Mouse (Mus musculus): ENCODE data around the gene Ipo5. TPM values are rescaled to one million over a fixed set of nuclear protein-coding genes. Genes with fewer than 3 reads are reported as not detected.

The Ipo5 gene
- polyA plus RNA-seq, 1 experiment, result 60.4 TPM

DNA sequence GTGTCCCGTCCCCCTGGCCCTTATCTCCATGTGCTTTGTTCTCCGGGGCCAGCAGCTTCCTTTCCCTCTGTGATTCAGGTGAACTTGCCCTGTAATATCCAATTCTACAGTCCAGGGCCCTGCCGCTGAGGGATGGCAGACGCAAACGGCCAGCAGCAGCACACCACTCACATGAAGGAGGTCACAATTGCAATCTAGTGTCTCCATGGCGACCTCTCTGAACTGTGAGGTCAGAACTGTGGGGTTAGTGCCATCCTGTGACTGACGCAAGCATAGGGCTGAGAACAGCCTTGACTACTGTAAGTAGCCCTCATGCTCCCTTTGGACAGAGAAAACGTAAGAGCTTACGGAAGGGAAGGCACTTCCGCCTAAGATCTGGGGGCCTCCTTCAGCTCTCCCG is 14.4 kb upstream of the Ipo5 start:
- Histone ChIP-seq H3K27me3 (ENCODE audit: control insufficient read depth, insufficient read depth, low read length) (no peaks in the 10 kb centered on the region), H3K4me1 (ENCODE audit: control insufficient read depth, insufficient read depth, low read length) (no peaks in the 10 kb centered on the region), H3K4me3 (replicated peaks; ENCODE audit: insufficient read depth, low read depth, low read length) (no peak overlapping the region), H3K27ac (ENCODE audit: insufficient read depth, low read length) (no peak overlapping the region)
- no peak for TF ChIP-seq CTCF (IDR thresholded peaks at IDR 0.05; ENCODE audit: borderline replicate concordance, insufficient read depth, low read depth, low read length)
- no peak for TF ChIP-seq POLR2A (IDR thresholded peaks at IDR 0.05; ENCODE audit: borderline replicate concordance, insufficient read depth, low read length)
- DNase-seq, result no peak
- WGBS, result 74% methylated on average over 11 of the region's 11 CpGs

- DNase-seq, result no peak
- TF ChIP-seq CTCF (IDR thresholded peaks at IDR 0.05; ENCODE audit: borderline replicate concordance, insufficient read depth, low read depth, low read length) (no peak), POLR2A (IDR thresholded peaks at IDR 0.05; ENCODE audit: borderline replicate concordance, insufficient read depth, low read length) (no peak)
- H3K4me1 ChIP-seq (ENCODE audit: control insufficient read depth, insufficient read depth, low read length), result no peaks in the 10 kb centered on the region
- no peaks in the 10 kb centered on the region for H3K27me3 ChIP-seq (ENCODE audit: control insufficient read depth, insufficient read depth, low read length)
- H3K27ac ChIP-seq (ENCODE audit: insufficient read depth, low read length), result no peak overlapping the region
- WGBS, result 73% methylated on average over 3 of the region's 3 CpGs
- H3K4me3 ChIP-seq (replicated peaks; ENCODE audit: insufficient read depth, low read depth, low read length), result no peak overlapping the region
Observed at GRCm38 (mm10) chr14:120898876-120899275, 12.1 kb upstream of the Ipo5 start.

GRCm38 (mm10) chr14:120909396-120909795 is 1.6 kb upstream of the Ipo5 start:
- TF ChIP-seq CTCF (IDR thresholded peaks at IDR 0.05; ENCODE audit: borderline replicate concordance, insufficient read depth, low read depth, low read length) (no peak), POLR2A (IDR thresholded peaks at IDR 0.05; ENCODE audit: borderline replicate concordance, insufficient read depth, low read length) (no peak)
- no peak overlapping the region for H3K4me3 ChIP-seq (replicated peaks; ENCODE audit: insufficient read depth, low read depth, low read length)
- H3K27me3 ChIP-seq (ENCODE audit: control insufficient read depth, insufficient read depth, low read length), result no peaks in the 10 kb centered on the region
- DNase-seq, result peak; percentile 12 to 25
- H3K4me1 ChIP-seq (ENCODE audit: control insufficient read depth, insufficient read depth, low read length), result no peaks in the 10 kb centered on the region
- 40% methylated on average over 3 of the region's 3 CpGs for WGBS
- H3K27ac ChIP-seq (ENCODE audit: insufficient read depth, low read length), result no peak overlapping the region

DNA sequence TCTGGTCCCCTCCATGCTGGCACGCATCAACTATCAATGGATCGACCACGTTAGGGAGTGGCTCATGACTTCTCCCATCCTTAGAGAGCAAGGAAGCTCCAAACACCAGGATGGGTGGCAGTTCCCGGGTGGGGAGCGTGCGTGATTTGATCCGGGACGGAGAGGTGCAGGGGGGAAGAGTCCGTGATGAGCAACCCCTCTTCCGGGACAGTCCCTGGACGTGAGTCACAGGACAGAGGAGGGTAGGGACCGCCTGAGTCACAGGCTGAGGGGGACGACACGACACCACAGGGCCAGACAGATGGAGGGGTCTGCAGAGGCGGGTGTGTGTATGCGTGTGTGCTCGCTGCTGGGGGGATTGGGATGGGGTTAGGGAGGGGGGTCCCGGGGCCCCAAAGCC is 704 bp upstream of the Ipo5 start:
- no peak for DNase-seq
- no peak for TF ChIP-seq CTCF (IDR thresholded peaks at IDR 0.05; ENCODE audit: borderline replicate concordance, insufficient read depth, low read depth, low read length)
- TF ChIP-seq POLR2A (IDR thresholded peaks at IDR 0.05; ENCODE audit: borderline replicate concordance, insufficient read depth, low read length), result no peak
- H3K27ac ChIP-seq (ENCODE audit: insufficient read depth, low read length), result no peak overlapping the region
- WGBS, result 1% methylated on average over 17 of the region's 18 CpGs
- H3K27me3 ChIP-seq (ENCODE audit: control insufficient read depth, insufficient read depth, low read length), result no peaks in the 10 kb centered on the region
- H3K4me3 ChIP-seq (replicated peaks; ENCODE audit: insufficient read depth, low read depth, low read length), result peak overlapping the region; percentile 74
- no peaks in the 10 kb centered on the region for H3K4me1 ChIP-seq (ENCODE audit: control insufficient read depth, insufficient read depth, low read length)

DNA sequence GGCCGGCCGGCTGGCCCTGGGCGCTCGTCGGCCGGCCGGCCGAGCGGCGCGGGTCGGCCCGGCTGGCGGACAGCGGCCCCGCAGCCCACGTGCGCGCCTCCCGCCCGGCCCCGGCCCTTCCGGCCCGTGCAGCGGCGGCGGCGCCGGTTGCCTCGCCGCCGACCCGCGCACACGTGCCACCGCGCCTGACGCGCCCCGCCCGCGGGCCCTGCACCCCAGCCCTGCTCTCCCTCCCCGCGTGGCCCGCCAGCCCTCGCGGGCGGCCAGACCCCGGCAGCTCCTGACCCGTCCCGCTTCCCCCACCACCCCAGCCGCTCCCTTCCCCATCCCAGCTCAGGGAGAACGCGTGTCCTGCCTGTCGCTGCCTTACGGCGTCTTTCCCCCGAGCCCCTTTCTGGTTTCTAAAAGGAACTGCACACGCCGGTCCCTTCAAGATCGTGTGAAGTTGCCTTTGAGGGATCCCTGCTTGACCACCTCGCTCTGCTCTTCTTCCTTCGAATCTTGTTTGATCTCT is 421 bp downstream of the Ipo5 start:
- H3K27ac ChIP-seq (ENCODE audit: insufficient read depth, low read length), result peak overlapping the region; percentile 44
- TF ChIP-seq POLR2A (IDR thresholded peaks at IDR 0.05; ENCODE audit: borderline replicate concordance, insufficient read depth, low read length) (no peak), CTCF (IDR thresholded peaks at IDR 0.05; ENCODE audit: borderline replicate concordance, insufficient read depth, low read depth, low read length) (no peak)
- DNase-seq, result peak in 1 of 2 experiments; percentile 55
- no peaks in the 10 kb centered on the region for H3K27me3 ChIP-seq (ENCODE audit: control insufficient read depth, insufficient read depth, low read length)
- H3K4me3 ChIP-seq (replicated peaks; ENCODE audit: insufficient read depth, low read depth, low read length), result peak overlapping the region; percentile 97
- H3K4me1 ChIP-seq (ENCODE audit: control insufficient read depth, insufficient read depth, low read length), result no peaks in the 10 kb centered on the region
- WGBS, result under 1% methylated on average over 60 of the region's 63 CpGs

GRCm38 (mm10) chr14:120912090-120912710 is 1.2 kb downstream of the Ipo5 start:
- H3K4me3 ChIP-seq (replicated peaks; ENCODE audit: insufficient read depth, low read depth, low read length), result peak overlapping the region; percentile 97
- no peak overlapping the region for H3K27ac ChIP-seq (ENCODE audit: insufficient read depth, low read length)
- no peak for TF ChIP-seq CTCF (IDR thresholded peaks at IDR 0.05; ENCODE audit: borderline replicate concordance, insufficient read depth, low read depth, low read length)
- TF ChIP-seq POLR2A (IDR thresholded peaks at IDR 0.05; ENCODE audit: borderline replicate concordance, insufficient read depth, low read length), result no peak
- 16% methylated on average over 11 of the region's 11 CpGs for WGBS
- no peaks in the 10 kb centered on the region for H3K4me1 ChIP-seq (ENCODE audit: control insufficient read depth, insufficient read depth, low read length)
- no peak for DNase-seq
- H3K27me3 ChIP-seq (ENCODE audit: control insufficient read depth, insufficient read depth, low read length), result no peaks in the 10 kb centered on the region

DNA sequence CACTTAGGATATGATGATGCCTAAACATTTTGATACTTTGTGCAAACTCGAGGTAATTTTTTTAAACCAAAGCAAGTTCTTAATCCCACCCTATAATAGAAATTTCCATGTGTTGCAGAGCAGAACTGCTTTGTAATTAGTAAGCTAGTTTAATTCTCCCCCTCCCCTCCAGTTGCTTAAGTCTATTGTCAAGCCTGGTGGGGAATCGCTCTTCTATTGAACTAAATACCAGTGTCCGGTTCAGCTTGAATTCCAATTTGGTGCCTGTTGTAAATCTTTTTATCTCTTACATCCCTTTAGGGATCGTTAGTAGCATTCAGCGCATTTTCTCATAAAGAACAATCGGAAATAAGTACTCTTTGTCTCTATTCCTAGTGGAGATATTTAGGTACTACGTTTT is 1.9 kb downstream of the Ipo5 start:
- no peak for DNase-seq
- H3K4me3 ChIP-seq (replicated peaks; ENCODE audit: insufficient read depth, low read depth, low read length), result no peak overlapping the region
- WGBS, result 37% methylated on average over 7 of the region's 7 CpGs
- H3K27ac ChIP-seq (ENCODE audit: insufficient read depth, low read length), result no peak overlapping the region
- no peaks in the 10 kb centered on the region for H3K4me1 ChIP-seq (ENCODE audit: control insufficient read depth, insufficient read depth, low read length)
- TF ChIP-seq CTCF (IDR thresholded peaks at IDR 0.05; ENCODE audit: borderline replicate concordance, insufficient read depth, low read depth, low read length) (no peak), POLR2A (IDR thresholded peaks at IDR 0.05; ENCODE audit: borderline replicate concordance, insufficient read depth, low read length) (no peak)
- H3K27me3 ChIP-seq (ENCODE audit: control insufficient read depth, insufficient read depth, low read length), result no peaks in the 10 kb centered on the region

- no peak for TF ChIP-seq CTCF (IDR thresholded peaks at IDR 0.05; ENCODE audit: borderline replicate concordance, insufficient read depth, low read depth, low read length)
- TF ChIP-seq POLR2A (IDR thresholded peaks at IDR 0.05; ENCODE audit: borderline replicate concordance, insufficient read depth, low read length), result no peak
- Histone ChIP-seq H3K27me3 (ENCODE audit: control insufficient read depth, insufficient read depth, low read length) (no peaks in the 10 kb centered on the region), H3K4me3 (replicated peaks; ENCODE audit: insufficient read depth, low read depth, low read length) (no peak overlapping the region), H3K27ac (ENCODE audit: insufficient read depth, low read length) (no peak overlapping the region), H3K4me1 (ENCODE audit: control insufficient read depth, insufficient read depth, low read length) (no peaks in the 10 kb centered on the region)
- DNase-seq, result no peak
- 92% methylated on average over 4 of the region's 4 CpGs for WGBS
Observed at GRCm38 (mm10) chr14:120921805-120922204, 10.8 kb downstream of the Ipo5 start.

Data from cerebellum, adult 2 months (tissue).